Mouse (Mus musculus) forebrain, postnatal 0 days (tissue): ENCODE data around the gene Apc2. TPM values are rescaled to one million over a fixed set of nuclear protein-coding genes. Genes with fewer than 3 reads are reported as not detected.

Experiments used
- ATAC-seq: fragments of 200-750 bp; cut with Nextera tagmentation; 2 replicates; pipeline ENCODE4 v1.8.0; 2017; ENCODE audit warnings: mild to moderate bottlenecking, moderate library complexity
- DNase-seq: peaks from one replicate; pipeline ENCODE4 v3.0.0-alpha.2; 2015
- H3K27ac ChIP-seq: fragments of 300-500 bp; sonication (generic); 2 replicates; pipeline ENCODE4 v1.5.1; 2014; ENCODE audit warnings: low read depth, mild to moderate bottlenecking, antibody characterized with exemption, low read length, moderate library complexity, mixed read lengths
- H3K27me3 ChIP-seq: fragments of 300-500 bp; sonication (generic); 2 replicates; pipeline ENCODE4 v1.6.1; 2014; ENCODE audit warnings: mild to moderate bottlenecking, low read length, mixed read lengths; ENCODE audit not compliant: insufficient read depth
- H3K36me3 ChIP-seq: fragments of 300-500 bp; sonication (generic); 2 replicates; pipeline ENCODE4 v1.6.1; 2014; ENCODE audit warnings: mild to moderate bottlenecking, moderate library complexity; ENCODE audit not compliant: insufficient read depth
- H3K4me1 ChIP-seq: fragments of 300-500 bp; sonication (generic); 2 replicates; pipeline ENCODE4 v1.6.1; 2014; ENCODE audit warnings: antibody characterized with exemption; ENCODE audit not compliant: insufficient read depth
- H3K4me2 ChIP-seq: fragments of 300-500 bp; sonication (generic); 2 replicates; pipeline ENCODE4 v1.6.1; 2014; ENCODE audit warnings: low read depth, mild to moderate bottlenecking, moderate library complexity
- H3K4me3 ChIP-seq: fragments of 300-500 bp; sonication (generic); 2 replicates; pipeline ENCODE4 v1.5.1; 2014; ENCODE audit warnings: low read depth, low read length, mixed read lengths
- H3K9ac ChIP-seq: fragments of 300-500 bp; sonication (generic); 2 replicates; pipeline ENCODE4 v1.6.1; 2014; ENCODE audit warnings: mild to moderate bottlenecking
- H3K9me3 ChIP-seq: fragments of 300-500 bp; sonication (generic); 2 replicates; pipeline ENCODE4 v1.6.1; 2016; ENCODE audit warnings: low read length
- CTCF ChIP-seq: sonication (generic); IDR thresholded peaks from 2 replicates; pipeline ENCODE4 v1.5.1; 2016; ENCODE audit warnings: antibody characterized with exemption, control low read depth, low read depth
- WGBS: fragments of 180-500 bp; shearing (Covaris S2); extraction: QIAGEN DNeasy Blood & Tissue Kit; methylation state at CpG from one replicate; pipeline ENCODE4 v1.1.7; 2014; 5-methylcytosine and 5-hydroxymethylcytosine counted together
- polyA plus RNA-seq: library from polyadenylated mRNA; unstranded; fragments of >200 nt; fragmentation: Nextera tagmentation; extraction: Ambion mirVana; gene quantifications from 2 replicates; pipeline ENCODE4 v1.2.1, GENCODE M21; 2015
- total RNA-seq: library from RNA; depleted of rRNA; stranded (reverse); fragments of >200 nt; gene quantifications from 2 replicates; pipeline ENCODE4 v1.2.3, GENCODE M21; 2014

The Apc2 gene
- total and polyA plus RNA-seq, 2 experiments from 2014 or later, result 112 to 328 TPM

DNA sequence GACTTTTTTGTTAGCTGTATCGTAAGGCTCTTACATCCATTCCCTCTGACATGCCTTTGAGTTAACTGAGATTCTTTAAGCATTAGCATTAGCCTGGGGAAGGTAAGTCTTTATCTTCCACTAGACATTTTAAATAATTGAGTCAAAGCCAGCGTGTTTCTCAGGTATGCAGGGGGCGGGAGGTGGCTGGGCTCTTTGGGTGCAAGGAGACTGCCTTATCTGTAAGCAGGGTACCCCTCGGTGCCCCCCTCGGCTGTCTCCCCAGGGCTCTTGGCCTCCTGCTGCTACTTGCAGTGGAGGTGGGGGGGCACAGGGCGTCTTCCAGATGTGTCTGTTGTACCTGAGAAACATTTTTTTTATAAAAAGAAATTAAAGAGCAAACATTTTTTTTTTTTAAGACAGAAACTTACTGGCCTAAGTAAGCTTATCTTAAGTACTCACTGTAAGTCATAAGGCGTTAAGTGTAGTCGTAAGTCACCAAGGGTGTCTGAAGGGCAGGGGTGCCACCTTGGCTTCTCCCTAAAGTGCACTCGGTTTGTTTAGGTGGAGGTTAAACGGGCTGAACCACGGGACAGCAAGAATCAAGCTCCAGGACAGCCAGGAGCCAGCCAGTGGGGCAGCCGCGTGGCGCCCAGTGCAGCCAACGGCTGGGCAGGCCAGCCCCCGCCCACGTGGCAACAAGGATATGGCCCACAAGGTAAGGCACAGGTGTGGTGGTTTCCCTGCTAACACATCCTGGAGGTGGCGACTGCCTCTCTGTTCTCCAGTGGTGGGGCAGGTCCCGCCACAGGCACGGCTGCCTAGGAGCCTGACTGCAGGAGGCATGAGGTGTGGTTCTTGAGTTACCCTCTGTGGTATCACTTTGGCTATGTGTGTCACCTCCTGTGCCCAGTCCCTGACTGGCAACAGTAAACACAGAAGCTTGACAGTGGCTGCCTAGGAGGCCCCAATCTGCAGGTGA is 13.0 kb upstream of the Apc2 start:
- Histone ChIP-seq H3K9me3 (no peaks in the 10 kb centered on the region), H3K9ac (no peak overlapping the region), H3K4me3 (no peak overlapping the region), H3K4me1 (no peaks in the 10 kb centered on the region), H3K27ac (no peak overlapping the region), H3K36me3 (peaks cover 92% of the 10 kb centered on the region), H3K27me3 (no peaks in the 10 kb centered on the region), H3K4me2 (no peak overlapping the region)
- TF ChIP-seq CTCF, result no peak
- ATAC-seq, result no peak
- 89% methylated on average over 20 of the region's 20 CpGs for WGBS
- DNase-seq, result no peak

DNA sequence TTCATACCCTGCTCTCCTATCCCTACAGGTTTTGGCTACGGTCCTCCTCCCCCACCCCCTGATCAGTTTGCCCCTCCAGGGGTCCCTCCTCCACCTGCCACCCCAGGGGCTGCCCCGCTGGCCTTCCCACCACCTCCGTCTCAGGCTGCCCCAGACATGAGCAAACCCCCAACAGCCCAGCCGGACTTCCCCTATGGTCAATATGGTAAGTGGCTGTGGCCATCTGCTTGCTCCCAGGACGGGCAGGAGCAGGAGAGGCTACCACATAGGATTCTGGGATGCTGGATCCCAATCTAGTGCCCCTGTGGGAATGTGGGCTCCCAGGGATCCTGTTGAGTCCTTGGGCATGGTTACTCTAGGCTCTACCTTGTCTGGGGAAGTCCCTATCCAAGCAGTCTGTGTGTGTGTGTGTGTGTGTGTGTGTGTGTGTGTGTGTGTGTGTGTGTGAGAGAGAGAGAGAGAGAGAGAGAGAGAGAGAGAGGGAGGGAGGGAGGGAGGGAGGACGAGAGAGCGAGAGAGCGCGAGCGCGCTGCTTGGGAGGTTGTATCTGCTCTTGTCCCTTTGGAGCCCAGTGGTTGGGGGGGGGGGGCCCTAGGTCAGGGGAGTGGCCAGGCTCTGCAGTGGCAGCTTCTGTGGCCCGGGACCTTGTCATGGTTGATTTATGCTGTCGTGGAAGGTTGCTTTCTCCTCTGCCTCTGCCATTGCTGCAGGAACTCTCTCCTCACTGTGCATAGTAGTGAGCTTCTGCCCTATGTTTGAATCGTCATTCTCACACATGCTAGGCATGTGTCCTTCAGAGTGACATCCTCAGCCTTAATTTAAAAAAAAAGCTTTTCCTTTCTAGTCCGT is 10.3 kb upstream of the Apc2 start:
- H3K27ac ChIP-seq, result no peak overlapping the region
- H3K4me2 ChIP-seq, result no peak overlapping the region
- 75% methylated on average over 15 of the region's 15 CpGs for WGBS
- H3K4me1 ChIP-seq, result no peaks in the 10 kb centered on the region
- no peak overlapping the region for H3K4me3 ChIP-seq
- no peak overlapping the region for H3K9ac ChIP-seq
- H3K9me3 ChIP-seq, result no peaks in the 10 kb centered on the region
- DNase-seq (no peak), ATAC-seq (no peak)
- TF ChIP-seq CTCF, result no peak
- peaks cover 80% of the 10 kb centered on the region for H3K36me3 ChIP-seq
- H3K27me3 ChIP-seq, result no peaks in the 10 kb centered on the region

DNA sequence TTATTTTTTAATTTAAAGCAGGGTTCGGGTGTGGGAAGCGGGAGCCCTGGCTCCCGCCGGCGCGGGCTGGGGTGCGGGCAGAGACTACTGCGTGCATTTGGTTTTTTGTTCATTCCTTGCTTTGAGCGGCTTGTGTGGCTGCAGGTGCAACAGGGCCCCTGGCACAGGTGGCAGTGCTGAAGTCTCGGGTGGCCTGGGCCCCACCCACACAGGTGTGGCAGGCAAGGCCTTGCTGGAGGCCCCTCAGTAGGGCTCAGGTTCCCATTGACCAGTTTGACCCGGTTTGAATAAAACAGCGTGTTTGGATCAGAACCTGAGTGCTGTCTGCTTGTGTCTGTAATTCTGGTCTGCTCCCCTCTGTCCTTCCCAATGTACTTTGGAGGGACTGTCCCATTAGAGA is 7.7 kb upstream of the Apc2 start:
- DNase-seq (no peak), ATAC-seq (no peak)
- no peak overlapping the region for H3K27ac ChIP-seq
- H3K4me2 ChIP-seq, result no peak overlapping the region
- H3K27me3 ChIP-seq, result no peaks in the 10 kb centered on the region
- no peak for TF ChIP-seq CTCF
- whole genome bisulfite sequencing, result 93% methylated on average over 12 of the region's 12 CpGs
- no peak overlapping the region for H3K9ac ChIP-seq
- H3K36me3 ChIP-seq, result peaks cover 57% of the 10 kb centered on the region
- no peak overlapping the region for H3K4me3 ChIP-seq
- H3K9me3 ChIP-seq, result no peaks in the 10 kb centered on the region
- H3K4me1 ChIP-seq, result peaks cover 5% of the 10 kb centered on the region

DNA sequence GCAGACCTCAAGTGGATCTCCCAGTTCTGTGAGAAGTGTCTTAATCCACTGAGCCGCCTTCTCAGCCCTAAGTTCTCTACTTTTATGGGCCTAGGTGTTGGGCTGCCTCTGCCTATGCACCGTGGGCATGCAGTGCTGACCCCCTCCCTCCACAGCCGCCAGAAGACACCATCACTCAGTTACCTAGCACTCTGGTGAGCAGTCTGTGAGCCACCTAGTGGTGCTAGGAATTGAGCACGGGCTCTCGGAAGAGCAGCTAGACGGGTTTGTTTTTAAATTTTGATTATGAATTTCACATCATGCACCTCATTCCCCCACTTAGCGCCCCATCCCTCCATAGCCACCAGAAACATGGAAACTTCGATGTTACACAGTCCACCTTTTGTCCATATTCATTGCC is 7.1 kb upstream of the Apc2 start:
- TF ChIP-seq CTCF, result peak; percentile 39
- H3K4me3 ChIP-seq, result no peak overlapping the region
- H3K4me1 ChIP-seq, result peaks cover 8% of the 10 kb centered on the region
- H3K27me3 ChIP-seq, result no peaks in the 10 kb centered on the region
- peaks cover 52% of the 10 kb centered on the region for H3K36me3 ChIP-seq
- no peaks in the 10 kb centered on the region for H3K9me3 ChIP-seq
- 70% methylated on average over 8 of the region's 8 CpGs for WGBS
- H3K4me2 ChIP-seq, result no peak overlapping the region
- no peak overlapping the region for H3K9ac ChIP-seq
- DNase-seq (no peak), ATAC-seq (no peak)
- H3K27ac ChIP-seq, result no peak overlapping the region

DNA sequence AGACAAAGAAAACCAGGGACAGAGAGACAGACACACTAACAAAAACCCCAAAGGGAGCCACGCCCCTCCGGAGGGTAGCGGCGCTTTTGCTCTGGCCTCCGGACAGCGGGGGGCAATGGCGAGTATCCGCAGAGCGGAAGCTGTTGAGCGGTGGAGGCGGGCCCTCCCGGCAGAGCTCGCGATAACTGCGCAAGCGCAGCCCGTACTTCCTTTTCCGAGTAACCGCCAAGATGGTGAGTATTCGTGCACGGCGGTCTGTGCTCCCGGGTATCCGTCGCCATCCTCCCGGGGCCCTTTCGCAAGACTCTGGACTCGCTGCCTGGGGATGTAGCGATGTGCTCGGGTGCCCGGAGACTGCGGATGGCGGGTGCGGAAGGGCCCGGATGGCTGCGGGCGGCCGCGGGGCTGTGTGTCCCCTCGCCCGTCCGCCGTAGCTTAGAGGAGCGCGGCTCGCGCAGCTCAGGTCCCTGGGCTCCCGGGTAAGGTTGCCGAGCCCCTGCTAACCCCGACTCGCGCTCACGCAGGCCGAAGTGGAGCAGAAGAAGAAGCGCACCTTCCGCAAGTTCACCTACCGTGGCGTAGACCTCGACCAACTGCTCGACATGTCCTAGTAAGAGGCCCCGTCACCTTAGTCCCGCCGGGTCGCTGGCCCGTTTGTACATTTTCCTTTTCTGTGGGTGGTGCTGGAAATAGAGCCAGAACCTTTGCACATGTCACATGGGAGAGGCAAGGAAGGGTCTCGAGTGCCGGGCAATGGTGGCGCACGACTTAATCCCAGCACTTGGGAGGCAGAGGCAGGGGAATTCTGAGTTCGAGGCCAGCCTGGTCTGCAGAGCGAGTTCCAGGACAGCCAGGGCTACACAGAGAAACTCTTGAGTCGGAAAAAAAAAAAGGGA is 3.3 kb upstream of the Apc2 start, which contains the start of gene Rps15:
Gene Rps15 (plus strand): TSS at position 203 of the 896 bp plus-strand sequence.
- WGBS, result 2% methylated on average over 70 of the region's 72 CpGs
- Histone ChIP-seq H3K27me3 (no peaks in the 10 kb centered on the region), H3K4me3 (peak within 1 kb of the TSS; percentile 81), H3K36me3 (peaks cover 30% of the 10 kb centered on the region), H3K4me1 (peaks cover 20% of the 10 kb centered on the region), H3K9ac (peak within 1 kb of the TSS; percentile 99), H3K4me2 (peak within 1 kb of the TSS; percentile 86), H3K9me3 (no peaks in the 10 kb centered on the region), H3K27ac (peak within 1 kb of the TSS; percentile 95)
- ATAC-seq, result peak; percentile 87
- TF ChIP-seq CTCF, result peak; percentile 72
- peak; percentile 98 for DNase-seq

DNA sequence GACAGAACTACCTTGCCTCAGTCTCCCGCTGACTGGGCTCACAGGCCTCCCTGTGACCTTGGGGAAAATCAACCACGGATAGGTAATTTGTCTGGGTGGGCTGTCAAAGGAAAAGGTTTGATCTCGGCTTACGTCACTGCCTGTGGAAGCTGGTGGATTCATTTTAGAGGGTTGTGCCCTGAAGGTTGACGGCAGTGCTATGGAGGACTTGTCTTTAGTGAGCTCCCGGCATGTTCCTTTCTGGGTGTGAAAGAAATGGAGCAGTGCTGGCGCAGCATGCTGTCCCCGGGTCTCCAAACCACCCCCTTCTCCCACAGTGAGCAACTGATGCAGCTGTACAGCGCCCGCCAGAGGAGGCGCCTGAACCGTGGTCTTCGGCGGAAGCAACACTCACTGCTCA is 2.5 kb upstream of the Apc2 start:
- Histone ChIP-seq H3K9me3 (no peaks in the 10 kb centered on the region), H3K27me3 (no peaks in the 10 kb centered on the region), H3K4me1 (peaks cover 29% of the 10 kb centered on the region), H3K4me3 (peak overlapping the region; percentile 81), H3K27ac (0 out of 2 replicates have a peak overlapping the region, but pooled peaks have one; percentile 95), H3K4me2 (peak overlapping the region; percentile 86), H3K9ac (peak overlapping the region; percentile 99), H3K36me3 (peaks cover 25% of the 10 kb centered on the region)
- 20% methylated on average over 14 of the region's 14 CpGs for WGBS
- peak; percentile 31 for TF ChIP-seq CTCF
- DNase-seq, result no peak
- ATAC-seq, result no peak
